Mouse (Mus musculus): Measurements from ENCODE around the gene Iqcd. TPM values are rescaled to one million over a fixed set of nuclear protein-coding genes. Genes with fewer than 3 reads are reported as not detected.

Gene Iqcd
- total RNA-seq (2022) = 1 to 10 TPM; 1.2 to 1.6 (median 1.5) TPM

DNA sequence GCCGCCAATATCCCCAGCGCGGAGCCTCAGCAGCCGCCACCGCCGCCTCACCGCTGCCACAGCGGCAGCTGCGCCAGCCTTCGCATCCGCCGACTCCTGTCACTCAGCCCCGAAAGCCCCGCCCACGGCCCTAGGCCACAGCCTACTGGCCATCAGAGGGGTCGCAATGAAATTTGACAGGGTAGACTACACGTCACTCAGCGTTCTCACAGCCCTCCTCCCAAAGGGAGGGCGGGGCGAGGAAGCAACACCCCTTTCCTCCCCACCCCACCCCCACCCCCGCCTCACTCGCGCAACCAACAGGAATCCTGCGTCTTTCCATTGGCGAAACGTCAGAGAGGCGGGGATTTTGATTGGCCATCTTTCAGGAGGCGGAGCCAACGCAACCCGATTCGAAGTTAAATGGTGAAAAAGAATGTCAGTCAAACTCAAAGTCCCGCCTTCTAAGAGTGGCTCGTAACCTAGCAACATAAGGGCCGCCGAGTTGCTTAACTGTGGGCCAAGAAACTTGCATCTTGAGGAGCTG, at the start of gene Iqcd, which contains the start of gene Tpcn1:
Gene Iqcd, plus strand, starts transcription at position 448 of the 526 bp plus-strand sequence.
Gene Tpcn1, minus strand, starts transcription at position 105 of the 526 bp plus-strand sequence.
- peak; percentile 98 to 99 for DNase-seq (ENCODE audit: low spot score in 2 of 2)

GRCm38 (mm10) chr5:120548236-120548850, 40.5 kb upstream of the Iqcd start:
- DNase-seq (ENCODE audit: low spot score in 2 of 2) = no peak

DNA sequence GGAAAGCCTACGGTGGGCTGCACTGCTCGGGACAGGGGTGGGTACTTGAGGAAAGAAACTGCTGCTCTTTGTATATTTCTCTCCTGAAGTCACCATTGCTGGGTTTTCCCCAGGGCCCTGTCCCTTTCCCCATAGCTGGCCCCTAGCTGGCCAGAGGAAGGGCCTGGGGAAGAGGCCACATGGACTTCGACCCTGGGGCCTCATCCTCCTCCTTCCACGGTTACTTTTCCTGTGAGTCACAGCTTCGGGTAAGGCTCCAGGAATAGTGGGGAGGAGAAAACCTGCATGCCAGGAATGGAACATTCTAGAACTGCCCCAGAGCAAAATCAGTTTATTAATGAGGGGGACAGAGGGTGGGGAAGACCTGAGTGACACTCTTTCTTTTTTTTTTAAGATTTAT, 38.7 kb upstream of the Iqcd start:
- DNase-seq (ENCODE audit: low spot score in 2 of 2) = no peak

DNA sequence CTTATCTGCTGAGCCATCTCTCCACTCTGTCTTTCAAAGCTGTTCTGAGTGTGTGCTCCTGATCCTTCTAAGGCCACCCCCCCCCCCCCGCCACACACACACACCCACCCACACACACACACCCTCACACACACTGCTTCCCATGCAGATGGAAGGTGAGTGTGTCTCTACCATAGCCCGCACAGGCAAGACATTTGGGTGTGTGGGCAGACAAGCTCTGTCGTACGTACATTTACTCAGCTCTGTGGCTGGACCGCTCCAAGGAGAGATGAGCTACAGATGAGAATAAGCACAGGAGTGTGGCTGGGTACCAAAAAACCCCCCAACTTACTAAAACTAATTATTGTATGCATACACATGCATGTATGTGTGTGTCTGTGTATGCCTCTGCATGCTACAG, 38.1 kb upstream of the Iqcd start:
- DNase-seq (ENCODE audit: low spot score in 2 of 2) = no peak

- DNase-seq (ENCODE audit: low spot score in 2 of 2) = no peak
These were observed 32.9 kb upstream of the Iqcd start for GRCm38 (mm10) chr5:120555871-120556270.

DNA sequence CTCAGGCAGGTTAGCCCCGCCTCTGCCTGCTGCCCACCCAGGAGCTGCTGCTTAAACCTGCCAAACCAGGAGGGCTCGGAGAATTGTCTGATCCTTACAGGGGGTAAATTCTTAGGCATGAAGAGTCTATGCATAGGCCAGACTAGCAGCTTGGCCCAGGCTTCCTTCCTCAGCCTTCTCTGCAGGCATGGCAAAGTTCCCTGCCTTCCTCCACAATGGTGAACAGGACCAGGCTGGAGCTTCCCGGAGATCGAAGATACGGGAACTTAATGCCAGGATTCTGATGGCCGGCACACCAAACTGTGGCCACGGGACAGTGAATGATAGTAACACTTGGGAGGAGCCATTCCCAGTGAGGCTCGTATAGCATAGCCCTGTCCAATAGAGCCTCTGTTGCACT, 30.8 kb upstream of the Iqcd start:
- no peak for DNase-seq (ENCODE audit: low spot score in 2 of 2)

- no peak for DNase-seq (ENCODE audit: low spot score in 2 of 2)
These were observed 30.1 kb upstream of the Iqcd start for GRCm38 (mm10) chr5:120558762-120559161.

DNA sequence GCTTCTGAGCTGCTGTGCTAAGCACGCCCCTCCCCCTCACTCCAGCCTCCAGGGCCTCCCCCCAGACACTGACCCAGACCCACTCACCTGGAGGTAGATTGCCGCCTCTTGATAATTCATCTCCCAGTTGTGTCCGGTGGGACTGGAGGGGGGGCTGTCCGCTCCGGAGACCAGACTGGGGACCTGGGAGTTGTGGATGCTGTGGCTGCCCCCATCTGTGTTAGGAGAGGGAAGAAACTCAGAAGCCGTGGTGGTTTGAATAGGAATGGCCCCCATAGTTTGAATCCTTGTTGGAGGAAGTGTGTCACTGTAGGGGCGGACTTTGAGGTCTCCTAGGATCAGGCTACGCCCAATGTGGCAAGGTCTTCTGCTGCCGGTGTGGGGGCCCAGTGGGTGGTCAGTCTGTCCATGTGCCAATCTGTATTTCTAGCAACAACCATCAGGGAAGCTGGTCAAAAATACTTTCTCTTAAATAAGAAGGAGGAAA, 28.6 kb upstream of the Iqcd start:
- no peak for DNase-seq (ENCODE audit: low spot score in 2 of 2)

- peak; percentile 39 to 56 for DNase-seq (ENCODE audit: low spot score in 2 of 2)
These were observed 28.1 kb upstream of the Iqcd start for GRCm38 (mm10) chr5:120560616-120561311.

GRCm38 (mm10) chr5:120562956-120563913, 25.6 kb upstream of the Iqcd start:
- no peak for DNase-seq (ENCODE audit: low spot score in 2 of 2)

DNA sequence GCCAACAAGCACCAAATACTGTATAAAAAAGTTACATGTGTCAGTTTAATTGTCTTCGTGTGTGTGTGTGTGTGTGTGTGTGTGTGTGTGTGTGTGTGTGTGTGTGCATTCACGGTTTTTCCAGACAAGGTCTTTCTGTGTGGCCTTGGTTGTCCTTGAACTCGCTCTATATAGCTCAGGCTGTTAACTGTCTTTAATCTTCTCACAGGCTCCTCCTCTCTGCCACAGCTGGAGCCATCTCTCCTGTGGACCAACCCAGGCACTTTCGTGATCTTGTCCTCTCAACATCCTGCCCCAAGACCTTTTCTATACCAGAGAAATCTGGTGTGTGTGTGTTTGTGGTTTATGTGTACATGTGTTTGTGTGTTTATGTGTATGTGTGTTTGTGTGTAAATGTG, 24.9 kb upstream of the Iqcd start:
- no peak for DNase-seq (ENCODE audit: low spot score in 2 of 2)

- no peak for DNase-seq (ENCODE audit: low spot score in 2 of 2)
These were observed 23.5 kb upstream of the Iqcd start for GRCm38 (mm10) chr5:120565171-120565905.

- peak in 1 of 2 experiments; percentile 54 for DNase-seq (ENCODE audit: low spot score in 2 of 2)
These were observed 22.7 kb upstream of the Iqcd start for GRCm38 (mm10) chr5:120566101-120566500.

DNA sequence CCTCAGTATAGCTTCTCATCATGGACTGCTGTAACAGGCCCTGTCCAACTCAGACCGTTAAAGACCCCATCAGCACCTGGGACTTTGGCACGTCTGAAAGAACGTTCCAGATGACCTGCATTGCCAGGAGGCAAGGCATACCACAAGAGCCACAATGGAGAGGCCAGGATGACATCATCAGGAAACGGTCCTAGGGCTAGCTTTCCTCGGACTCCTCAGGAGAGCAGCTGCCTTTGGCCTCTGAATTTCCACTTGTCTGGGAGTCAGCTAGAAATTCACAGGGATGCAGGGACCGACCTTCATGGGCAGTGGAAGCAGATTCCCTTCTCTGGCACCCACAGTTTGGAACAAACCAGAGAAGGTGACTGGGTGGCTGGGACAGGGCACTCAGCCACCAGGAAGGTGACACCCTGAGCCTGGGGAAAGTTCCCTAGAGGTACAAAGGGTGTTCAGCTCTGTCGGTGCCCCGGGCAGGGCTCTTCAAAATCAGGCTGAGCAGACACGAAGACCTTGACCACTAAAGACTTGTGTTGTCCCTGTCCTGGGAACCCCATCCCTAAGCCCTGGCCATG, 22.0 kb upstream of the Iqcd start:
- DNase-seq (ENCODE audit: low spot score in 2 of 2) = no peak

DNA sequence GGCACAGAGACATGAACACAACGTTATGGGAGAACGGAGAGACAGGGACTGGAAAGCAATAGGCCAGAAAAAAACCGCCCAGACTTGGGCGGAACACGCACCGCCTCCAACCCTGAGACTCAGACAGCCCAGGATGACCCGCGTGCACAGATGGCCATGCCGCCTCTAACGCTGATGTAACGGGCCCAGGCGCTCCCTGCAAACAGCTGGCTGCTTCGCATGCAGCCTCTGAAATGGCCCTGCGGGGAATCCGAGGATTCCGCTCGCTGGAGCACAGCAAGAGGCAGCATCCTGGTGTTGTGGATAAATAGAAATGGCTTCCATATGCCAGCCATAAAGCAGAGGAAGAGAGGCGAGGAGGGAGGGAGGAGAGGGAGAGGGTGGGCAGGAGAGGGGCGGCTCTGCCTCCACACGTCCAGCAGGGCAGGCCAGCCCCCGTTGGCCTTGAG, 21.5 kb upstream of the Iqcd start:
- DNase-seq (ENCODE audit: low spot score in 2 of 2) = peak in 1 of 2 experiments; percentile 46

DNA sequence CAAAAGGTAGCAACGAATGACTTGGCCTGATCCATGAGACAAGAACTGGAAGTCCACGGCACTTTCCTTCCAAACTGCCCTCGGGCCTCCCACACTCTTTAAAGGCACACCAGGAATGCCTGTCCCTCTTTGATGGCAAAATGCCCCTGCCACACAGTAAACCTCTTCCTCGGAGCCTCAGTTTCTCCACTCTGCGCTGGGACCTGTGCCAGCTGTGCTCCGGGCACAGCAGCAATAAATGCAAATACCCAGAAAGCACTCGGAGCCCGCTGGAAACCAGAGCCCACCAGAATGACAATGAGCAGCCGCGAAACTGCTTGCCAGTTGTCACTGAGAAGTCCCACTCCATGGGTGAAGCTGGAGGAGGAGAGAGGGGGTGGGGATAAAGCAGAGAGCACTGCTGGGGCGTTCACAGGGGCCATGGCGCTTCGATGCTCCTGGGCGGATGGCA, 21.0 kb upstream of the Iqcd start:
- DNase-seq (ENCODE audit: low spot score in 2 of 2) = no peak

DNA sequence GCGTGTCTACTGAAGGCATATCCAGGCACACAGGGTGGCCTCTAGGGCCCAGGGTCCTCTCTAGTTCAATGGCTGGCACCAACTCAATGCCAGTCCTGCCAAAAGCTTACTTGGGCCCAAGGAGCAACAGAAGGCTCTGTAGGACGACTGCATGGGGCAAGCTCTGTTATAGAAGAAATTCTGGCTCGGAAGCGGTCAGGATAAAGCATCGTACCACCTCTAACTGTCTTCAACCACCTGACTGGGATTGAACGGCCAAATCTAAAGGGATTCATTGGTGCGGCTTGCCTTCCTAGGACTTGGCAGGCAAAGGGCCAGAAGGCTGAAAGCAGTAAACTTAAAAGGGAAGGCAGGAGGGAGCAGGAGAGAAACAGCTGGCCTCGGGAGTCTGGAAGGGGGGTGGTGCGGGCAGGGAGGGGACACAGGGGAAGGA, 20.5 kb upstream of the Iqcd start:
- DNase-seq (ENCODE audit: low spot score in 2 of 2) = peak in 1 of 2 experiments; percentile 44

- DNase-seq (ENCODE audit: low spot score in 2 of 2) = no peak
These were observed 19.9 kb upstream of the Iqcd start for GRCm38 (mm10) chr5:120568964-120569363.

DNA sequence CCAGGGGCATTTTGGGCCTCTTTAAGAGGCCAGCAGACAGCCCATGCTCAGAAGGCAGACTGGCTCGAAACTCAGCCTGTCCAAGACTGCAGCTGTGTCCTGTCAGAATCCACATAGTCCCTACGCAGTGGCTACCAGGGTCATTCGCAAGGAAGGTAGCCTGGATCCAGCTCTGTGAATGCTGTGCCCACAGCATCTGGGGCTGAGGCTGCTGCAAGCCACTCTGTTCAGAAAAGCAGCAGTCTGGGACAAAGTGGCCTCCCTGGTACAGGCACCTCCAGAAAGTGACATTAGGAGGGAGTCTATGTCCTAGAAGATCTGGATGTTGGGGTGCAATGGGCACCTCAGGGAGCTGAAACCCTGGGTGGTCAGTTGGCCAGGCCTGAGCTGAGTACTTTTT, 19.0 kb upstream of the Iqcd start:
- no peak for DNase-seq (ENCODE audit: low spot score in 2 of 2)

DNA sequence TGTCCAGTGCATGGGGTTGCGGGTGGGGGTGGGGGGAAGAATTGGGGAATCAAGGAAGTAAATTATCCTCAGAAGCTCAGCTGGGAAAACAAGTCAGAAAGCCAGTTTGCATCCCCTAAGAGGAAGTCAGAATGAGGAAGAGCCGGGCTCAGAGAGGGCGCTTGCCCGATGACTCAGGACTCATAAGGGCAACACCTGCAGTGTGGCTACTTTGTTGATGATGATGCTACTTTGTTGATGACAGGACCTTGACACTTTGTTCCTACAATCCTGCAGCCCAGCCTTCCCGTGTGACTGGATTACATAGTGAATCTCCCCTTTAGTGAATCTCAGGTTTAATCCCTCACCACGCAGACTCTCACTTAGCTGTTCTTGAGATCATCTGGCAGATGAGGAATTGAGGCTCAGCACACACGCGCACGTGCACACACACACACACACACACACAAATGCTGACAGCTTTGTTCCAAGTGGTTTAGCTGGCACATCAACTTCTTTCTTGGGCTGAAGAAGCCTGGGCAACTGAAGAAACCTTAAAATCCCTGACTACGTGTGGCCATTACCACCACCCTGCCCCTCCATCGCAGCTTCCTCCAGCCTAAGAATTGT, 18.4 kb upstream of the Iqcd start:
- DNase-seq (ENCODE audit: low spot score in 2 of 2) = no peak
